Mouse (Mus musculus) embryonic facial prominence, embryonic 14.5 days (tissue): ENCODE measurements around the gene Creb5. TPM values are rescaled to one million over a fixed set of nuclear protein-coding genes. Genes with fewer than 3 reads are reported as not detected.
A peak's percentile ranks its signal among the peaks of the same experiment; 100 is the strongest.

Source experiments
- ATAC-seq: fragments of 200-750 bp; cut with Nextera tagmentation; 2 replicates; pipeline ENCODE4 v1.8.0; 2017; ENCODE audit warnings: low read depth, moderate number of reproducible peaks, moderate TSS enrichment
- DNase-seq: peaks from one replicate; pipeline ENCODE4 v3.0.0-alpha.2; 2015; ENCODE audit warnings: low spot score
- H3K27ac ChIP-seq: fragments of 300-500 bp; sonication (generic); replicated peaks from 2 replicates; pipeline ENCODE4 v1.5.1; 2014; ENCODE audit warnings: low read depth, mild to moderate bottlenecking, low read length, moderate library complexity
- H3K27me3 ChIP-seq: fragments of 300-500 bp; sonication (generic); replicated peaks from 2 replicates; pipeline ENCODE4 v1.6.1; 2014; ENCODE audit warnings: low read length; ENCODE audit not compliant: control insufficient read depth, insufficient read depth
- H3K36me3 ChIP-seq: fragments of 300-500 bp; sonication (generic); 2 replicates; pipeline ENCODE4 v1.6.1; 2014; ENCODE audit warnings: low read length, mixed read lengths; ENCODE audit not compliant: control insufficient read depth, insufficient read depth
- H3K4me1 ChIP-seq: fragments of 300-500 bp; sonication (generic); 2 replicates; pipeline ENCODE4 v1.6.1; 2014; ENCODE audit warnings: antibody characterized with exemption, low read length; ENCODE audit not compliant: control insufficient read depth, insufficient read depth
- H3K4me2 ChIP-seq: fragments of 300-500 bp; sonication (generic); 2 replicates; pipeline ENCODE4 v1.6.1; 2014; ENCODE audit warnings: low read depth, mild to moderate bottlenecking, low read length, moderate library complexity, mixed read lengths
- H3K4me3 ChIP-seq: fragments of 300-500 bp; sonication (generic); 2 replicates; pipeline ENCODE4 v1.5.1; 2014; ENCODE audit warnings: low read depth, mild to moderate bottlenecking, low read length
- H3K9ac ChIP-seq: fragments of 300-500 bp; sonication (generic); 2 replicates; pipeline ENCODE4 v1.6.1; 2014; ENCODE audit warnings: low read depth, mild to moderate bottlenecking, low read length, moderate library complexity, mixed read lengths
- H3K9me3 ChIP-seq: fragments of 300-500 bp; sonication (generic); 2 replicates; pipeline ENCODE4 v1.6.1; 2016; ENCODE audit warnings: low read length; ENCODE audit not compliant: control insufficient read depth
- WGBS: fragments of 180-500 bp; shearing (Covaris S2); extraction: QIAGEN DNeasy Blood & Tissue Kit; methylation state at CpG from one replicate; pipeline ENCODE4 v1.1.7; 2014; 5-methylcytosine and 5-hydroxymethylcytosine counted together
- polyA plus RNA-seq: library from polyadenylated mRNA; unstranded; fragments of >200 nt; fragmentation: Nextera tagmentation; extraction: Ambion mirVana; gene quantifications from 2 replicates; pipeline ENCODE4 v1.2.1, GENCODE M21; 2014

Gene Creb5
- polyA plus RNA-seq, 1 experiment from 2014 or later: 22.8 TPM

DNA sequence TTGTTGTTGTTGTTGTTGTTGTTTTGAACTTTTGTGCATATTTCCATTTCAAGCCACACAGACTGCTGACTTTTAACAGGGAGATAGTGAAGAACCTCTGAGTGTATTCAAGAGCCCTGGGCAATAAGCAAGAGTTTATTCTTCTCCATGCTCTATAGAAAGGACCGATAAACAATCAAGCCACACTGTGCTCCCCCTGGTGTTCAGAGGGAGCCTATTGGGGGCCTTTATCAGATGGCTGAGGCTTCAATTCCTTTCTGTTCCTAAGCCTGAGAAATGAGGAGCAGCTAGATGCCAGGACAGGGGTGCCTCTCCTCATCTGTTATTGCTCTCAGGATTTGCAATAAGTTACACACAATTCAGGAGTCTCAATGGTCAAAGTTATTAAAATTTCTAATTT, 227.8 kb downstream of the Creb5 start:
- Histone ChIP-seq H3K4me2 (no peak overlapping the region), H3K4me1 (no peaks in the 10 kb centered on the region), H3K36me3 (no peaks in the 10 kb centered on the region), H3K4me3 (no peak overlapping the region), H3K27ac (no peak overlapping the region), H3K9ac (no peak overlapping the region), H3K27me3 (no peaks in the 10 kb centered on the region), H3K9me3 (no peaks in the 10 kb centered on the region)
- 50% methylated on average over 1 of the region's 1 CpGs for WGBS
- no peak for ATAC-seq
- no peak for DNase-seq

DNA sequence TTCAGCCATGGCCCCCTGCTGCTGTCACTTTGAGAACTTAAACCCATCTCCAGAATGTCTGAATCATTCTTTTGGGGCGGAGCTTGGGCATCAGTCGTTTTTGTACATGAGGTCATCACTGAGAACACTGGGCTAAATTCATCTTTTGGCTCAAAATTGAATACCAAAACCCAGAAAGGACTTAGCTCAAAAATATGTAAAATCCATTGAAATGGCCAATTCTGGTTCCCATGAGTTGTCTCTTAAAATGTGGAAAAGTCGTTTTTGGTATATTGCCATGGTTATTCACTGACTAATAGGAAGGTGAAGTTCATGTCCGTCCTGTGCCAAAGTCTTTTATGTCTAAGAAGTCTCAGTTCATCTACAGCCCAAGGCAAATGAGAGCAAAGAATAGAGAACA, 228.5 kb downstream of the Creb5 start:
- 74% methylated on average over 4 of the region's 4 CpGs for WGBS
- ATAC-seq (no peak), DNase-seq (no peak)
- H3K27ac ChIP-seq: no peak overlapping the region
- no peaks in the 10 kb centered on the region for H3K4me1 ChIP-seq
- no peak overlapping the region for H3K4me3 ChIP-seq
- no peak overlapping the region for H3K4me2 ChIP-seq
- no peak overlapping the region for H3K9ac ChIP-seq
- no peaks in the 10 kb centered on the region for H3K9me3 ChIP-seq
- no peaks in the 10 kb centered on the region for H3K27me3 ChIP-seq
- H3K36me3 ChIP-seq: no peaks in the 10 kb centered on the region

DNA sequence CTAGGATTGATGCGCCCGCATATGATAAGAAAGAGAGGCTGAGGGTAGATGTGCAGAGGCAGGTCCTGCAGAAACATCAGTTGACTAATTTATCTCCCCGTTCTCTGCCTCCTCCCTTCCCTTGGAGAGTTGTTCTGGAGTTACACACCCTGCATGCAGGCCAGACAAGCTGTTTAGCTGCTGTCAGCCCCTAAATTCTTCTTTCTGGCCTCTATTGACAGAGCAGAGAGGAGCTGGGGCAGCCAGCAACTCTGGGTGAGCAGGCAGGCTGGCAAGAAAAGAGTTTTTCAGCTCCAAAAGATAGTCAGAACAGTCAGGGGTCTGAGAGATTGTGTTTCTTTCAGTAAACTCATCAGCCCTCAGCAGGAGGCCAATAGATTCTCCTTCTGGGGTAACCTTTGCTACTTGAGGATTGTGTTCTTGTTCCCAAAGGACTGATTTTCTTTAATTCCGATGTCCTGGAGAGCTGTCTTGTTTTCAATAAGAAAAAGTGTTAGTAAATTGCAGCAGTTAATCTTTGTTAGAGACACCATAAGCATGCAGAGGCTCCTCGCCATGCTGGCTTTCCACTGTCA, 230.4 kb downstream of the Creb5 start:
- no peak overlapping the region for H3K27ac ChIP-seq
- 57% methylated on average over 5 of the region's 5 CpGs for WGBS
- DNase-seq: no peak
- H3K4me2 ChIP-seq: no peak overlapping the region
- H3K4me1 ChIP-seq: no peaks in the 10 kb centered on the region
- no peaks in the 10 kb centered on the region for H3K9me3 ChIP-seq
- no peaks in the 10 kb centered on the region for H3K36me3 ChIP-seq
- no peak for ATAC-seq
- H3K9ac ChIP-seq: no peak overlapping the region
- no peaks in the 10 kb centered on the region for H3K27me3 ChIP-seq
- no peak overlapping the region for H3K4me3 ChIP-seq

DNA sequence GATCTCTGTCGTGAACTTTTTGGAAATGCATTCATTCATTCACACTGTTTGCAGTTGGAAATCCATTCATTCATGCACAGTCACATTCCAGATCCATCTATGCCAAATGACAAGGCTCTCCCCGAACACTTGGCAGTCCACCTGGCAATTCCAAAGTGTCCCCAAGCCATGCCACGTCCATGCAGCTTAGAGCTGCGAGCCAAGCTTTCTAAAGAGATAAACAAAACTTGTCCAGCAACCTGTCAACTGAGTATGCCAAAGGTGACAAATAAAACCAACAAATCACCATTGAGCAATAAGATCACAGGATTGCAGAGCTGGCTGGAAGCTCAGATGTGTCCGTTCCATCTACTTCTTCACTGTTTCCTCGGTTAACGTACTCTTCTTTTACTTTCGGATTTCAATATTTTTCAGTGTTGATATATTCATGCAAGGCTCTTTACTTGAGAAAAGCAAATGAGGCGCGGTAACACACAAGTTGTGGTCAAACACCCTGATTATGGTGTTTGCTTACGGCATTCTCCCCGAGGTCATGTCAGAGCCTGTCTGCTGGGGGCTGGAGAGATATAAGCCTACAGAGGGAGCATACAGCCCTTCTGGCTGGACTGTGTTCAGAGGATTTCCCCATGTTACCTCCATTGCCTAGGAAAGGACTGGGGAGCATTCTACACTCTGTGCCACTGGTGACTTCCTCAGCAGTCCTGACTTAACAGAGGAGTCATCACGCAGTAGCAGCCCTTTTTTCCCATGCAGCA, 236.8 kb downstream of the Creb5 start:
- Histone ChIP-seq H3K4me1 (no peaks in the 10 kb centered on the region), H3K4me2 (no peak overlapping the region), H3K4me3 (no peak overlapping the region), H3K36me3 (no peaks in the 10 kb centered on the region), H3K9ac (no peak overlapping the region), H3K27me3 (no peaks in the 10 kb centered on the region), H3K9me3 (no peaks in the 10 kb centered on the region), H3K27ac (no peak overlapping the region)
- ATAC-seq (no peak), DNase-seq (no peak)
- 83% methylated on average over 13 of the region's 13 CpGs for WGBS

DNA sequence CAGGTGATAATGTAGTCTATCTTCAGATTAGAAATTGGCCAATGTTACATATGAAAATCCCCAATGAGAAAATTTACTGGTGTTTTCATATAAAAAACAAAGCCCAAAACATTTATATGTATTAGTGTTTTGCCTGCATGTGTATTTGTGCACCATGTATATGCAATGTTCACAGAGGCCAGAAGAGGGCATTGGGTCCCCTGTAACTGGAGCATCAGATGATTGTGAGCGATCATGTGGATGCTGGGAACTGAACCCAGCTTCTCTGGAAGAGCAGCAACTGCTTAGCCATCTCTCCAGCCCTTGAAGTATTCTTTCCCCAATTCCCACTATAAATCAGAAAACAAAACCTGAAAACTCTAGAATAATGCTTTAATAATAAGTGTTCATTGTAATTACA, 239.4 kb downstream of the Creb5 start:
- Histone ChIP-seq H3K27me3 (no peaks in the 10 kb centered on the region), H3K4me2 (no peak overlapping the region), H3K27ac (no peak overlapping the region), H3K4me1 (0 out of 2 replicates have a peak, but pooled peaks cover 5% of the 10 kb centered on the region), H3K9me3 (no peaks in the 10 kb centered on the region), H3K9ac (no peak overlapping the region), H3K36me3 (no peaks in the 10 kb centered on the region), H3K4me3 (no peak overlapping the region)
- no peak for DNase-seq
- 92% methylated on average over 1 of the region's 1 CpGs for whole genome bisulfite sequencing
- no peak for ATAC-seq

DNA sequence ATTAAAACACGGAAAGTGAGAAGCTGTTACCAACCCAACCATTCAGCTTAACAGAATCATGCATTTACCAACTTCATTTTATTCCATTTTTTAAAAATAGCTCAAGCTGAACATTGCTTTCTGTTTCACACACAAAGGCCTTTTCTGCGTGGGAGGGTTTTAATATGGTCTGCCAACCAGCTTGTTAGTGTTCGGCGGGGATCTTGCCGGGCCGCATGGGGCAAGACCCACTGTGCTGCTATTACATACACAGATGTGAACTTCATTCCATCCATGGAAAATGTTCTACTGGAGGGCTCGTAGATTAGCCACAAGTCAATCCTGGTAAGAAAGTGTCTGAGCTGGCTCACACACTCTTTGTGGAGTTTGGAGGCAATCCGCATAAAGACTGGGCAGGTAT, 243.7 kb downstream of the Creb5 start:
- DNase-seq (no peak), ATAC-seq (no peak)
- H3K4me3 ChIP-seq: no peak overlapping the region
- H3K27me3 ChIP-seq: no peaks in the 10 kb centered on the region
- H3K9me3 ChIP-seq: no peaks in the 10 kb centered on the region
- no peaks in the 10 kb centered on the region for H3K36me3 ChIP-seq
- 0 out of 2 replicates have a peak, but pooled peaks cover 5% of the 10 kb centered on the region for H3K4me1 ChIP-seq
- H3K27ac ChIP-seq: peak overlapping the region; percentile 8; the same call in 1 of the 2 replicates
- 71% methylated on average over 8 of the region's 8 CpGs for WGBS
- H3K4me2 ChIP-seq: no peak overlapping the region
- H3K9ac ChIP-seq: no peak overlapping the region

DNA sequence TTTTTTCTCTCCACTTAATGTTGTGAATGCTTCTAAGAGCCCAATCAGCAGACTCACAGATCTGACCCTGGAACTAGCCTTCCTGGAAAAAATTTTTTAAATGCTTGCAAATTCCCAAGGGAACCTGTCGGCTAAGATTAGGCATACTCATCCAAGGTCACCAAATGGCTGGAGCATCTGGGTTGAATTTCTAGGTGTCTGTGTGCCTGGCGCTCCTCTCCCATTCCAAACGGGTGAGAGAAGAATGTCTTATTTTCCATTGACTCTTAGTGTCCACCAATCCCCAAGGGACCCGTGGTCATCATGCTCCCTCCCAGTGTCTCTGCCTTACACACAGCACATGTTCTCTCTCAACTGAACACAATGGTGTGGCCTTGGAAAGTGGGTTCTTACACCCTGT, 244.4 kb downstream of the Creb5 start:
- 67% methylated on average over 4 of the region's 4 CpGs for WGBS
- Histone ChIP-seq H3K4me2 (no peak overlapping the region), H3K27me3 (no peaks in the 10 kb centered on the region), H3K9ac (no peak overlapping the region), H3K36me3 (no peaks in the 10 kb centered on the region), H3K9me3 (no peaks in the 10 kb centered on the region), H3K27ac (no peak overlapping the region), H3K4me1 (0 out of 2 replicates have a peak, but pooled peaks cover 5% of the 10 kb centered on the region), H3K4me3 (no peak overlapping the region)
- no peak for ATAC-seq
- no peak for DNase-seq

DNA sequence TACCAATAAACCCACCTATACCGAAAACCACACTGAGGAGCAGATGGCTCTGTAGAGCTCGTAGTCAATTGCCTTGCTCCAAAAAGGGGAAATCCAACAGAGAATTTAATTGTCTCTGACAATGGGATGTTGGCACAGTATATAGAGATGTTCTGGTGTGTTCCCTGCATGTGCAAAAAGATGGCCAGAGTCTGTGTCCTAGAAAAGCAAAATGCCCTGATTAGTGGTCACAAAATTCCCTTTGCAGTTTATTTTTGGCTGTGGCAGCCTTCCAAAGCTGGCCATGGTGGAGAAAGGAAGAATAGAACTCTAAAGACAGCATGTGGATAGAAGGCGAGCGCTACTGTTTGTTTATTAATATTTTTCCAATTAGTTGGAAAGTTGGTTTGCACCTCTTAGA, 250.5 kb downstream of the Creb5 start:
- H3K27ac ChIP-seq: no peak overlapping the region
- no peaks in the 10 kb centered on the region for H3K9me3 ChIP-seq
- H3K9ac ChIP-seq: no peak overlapping the region
- DNase-seq (no peak), ATAC-seq (no peak)
- no peak overlapping the region for H3K4me2 ChIP-seq
- H3K27me3 ChIP-seq: no peaks in the 10 kb centered on the region
- H3K36me3 ChIP-seq: no peaks in the 10 kb centered on the region
- 92% methylated on average over 4 of the region's 4 CpGs for WGBS
- H3K4me1 ChIP-seq: no peaks in the 10 kb centered on the region
- H3K4me3 ChIP-seq: no peak overlapping the region

DNA sequence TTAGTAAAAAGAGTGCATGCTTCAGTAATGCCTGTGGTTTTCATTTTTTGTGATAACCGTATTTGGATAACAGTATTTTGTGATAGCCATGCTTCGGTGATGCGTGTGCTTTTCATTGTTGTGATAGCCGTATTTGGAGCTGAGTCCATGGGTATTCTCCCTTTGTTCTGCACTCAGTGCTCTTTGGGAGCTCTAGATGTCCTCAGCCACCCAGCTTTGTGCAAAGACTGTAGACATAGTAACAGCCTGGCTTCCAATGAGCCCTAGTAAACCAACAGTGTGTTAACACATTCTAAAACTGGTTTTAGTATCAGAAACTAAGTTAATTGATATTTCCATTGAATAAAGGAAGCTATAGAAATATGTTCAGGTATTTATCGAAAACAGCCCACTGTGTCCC, 254.7 kb downstream of the Creb5 start:
- ATAC-seq: no peak
- DNase-seq: no peak
- H3K4me3 ChIP-seq: no peak overlapping the region
- no peaks in the 10 kb centered on the region for H3K27me3 ChIP-seq
- no peaks in the 10 kb centered on the region for H3K9me3 ChIP-seq
- no peak overlapping the region for H3K9ac ChIP-seq
- H3K4me1 ChIP-seq: peaks cover 9% of the 10 kb centered on the region; the same call in 1 of the 2 replicates
- H3K36me3 ChIP-seq: no peaks in the 10 kb centered on the region
- H3K27ac ChIP-seq: no peak overlapping the region
- no peak overlapping the region for H3K4me2 ChIP-seq
- WGBS: 88% methylated on average over 5 of the region's 5 CpGs
